Mouse (Mus musculus): Measurements from ENCODE around the gene Clip2. TPM values are rescaled to one million over a fixed set of nuclear protein-coding genes. Genes with fewer than 3 reads are reported as not detected.
A peak's percentile ranks its signal among the peaks of the same experiment; 100 is the strongest.

Gene Clip2
- polyA plus RNA-seq, 1 experiment from 2014 or later = 1.4 TPM

DNA sequence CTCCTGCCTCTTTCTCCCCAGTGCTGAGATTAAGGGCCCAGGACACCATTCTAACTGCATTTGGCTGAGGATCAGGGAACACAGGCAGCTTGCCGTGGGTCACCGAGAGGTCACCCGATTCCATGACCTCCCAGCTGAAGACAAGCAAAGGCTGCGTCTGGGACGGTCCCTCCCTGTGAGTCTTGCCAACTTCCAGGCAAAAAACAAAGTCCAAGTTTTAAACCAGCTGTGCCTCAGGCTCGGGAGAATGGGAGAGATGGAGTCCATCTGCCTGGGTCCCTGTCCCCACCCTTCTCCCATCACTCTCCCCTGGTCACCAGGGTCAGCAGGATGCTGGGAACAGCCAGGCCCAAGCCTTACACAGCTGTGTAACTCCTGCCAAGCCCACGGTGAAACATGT, 10.6 kb downstream of the Clip2 start:
- no peak overlapping the region for H3K4me2 ChIP-seq (ENCODE audit: low read depth, low read length)
- 42% methylated on average over 7 of the region's 7 CpGs for WGBS
- ATAC-seq (replicated peaks; ENCODE audit: extremely low read depth, insufficient read depth, low FRiP score) = 0 out of 2 replicates have a peak, but pooled peaks have one; percentile 12

DNA sequence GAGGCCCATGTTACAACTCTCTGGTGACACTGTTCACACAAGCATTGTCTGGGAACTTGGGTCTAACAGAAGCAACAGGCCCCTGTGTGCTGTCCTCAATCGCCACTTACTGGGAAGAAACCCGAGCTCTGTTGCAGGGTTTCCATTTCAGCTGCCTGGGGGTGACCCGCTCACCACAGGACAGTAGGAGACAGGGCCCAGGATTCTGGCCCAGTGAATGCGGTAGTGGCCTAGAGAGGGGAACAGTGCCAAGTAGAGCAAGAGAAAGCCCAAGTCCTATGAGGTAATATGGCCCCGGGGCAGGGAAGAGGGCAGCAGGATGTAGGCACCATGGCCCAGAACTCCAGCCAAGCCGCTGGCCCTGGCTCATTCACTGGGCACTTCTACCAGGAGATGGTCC, 11.4 kb downstream of the Clip2 start:
- H3K9ac ChIP-seq (ENCODE audit: low read length) = no peak overlapping the region

More for the DNA sequence above, 10.6 kb downstream of the Clip2 start:
- no peak overlapping the region for H3K9ac ChIP-seq (ENCODE audit: low read length)
- H3K27me3 ChIP-seq (ENCODE audit: control insufficient read depth, insufficient read depth, low read length) = no peaks in the 10 kb centered on the region
- no peaks in the 10 kb centered on the region for H3K36me3 ChIP-seq (ENCODE audit: control insufficient read depth, insufficient read depth)
- H3K9me3 ChIP-seq (replicated peaks; ENCODE audit: control insufficient read depth, low read length) = 0 out of 2 replicates have a peak, but pooled peaks cover 3% of the 10 kb centered on the region
- peaks cover 12% of the 10 kb centered on the region for H3K4me1 ChIP-seq (ENCODE audit: control insufficient read depth, insufficient read depth, low read length)
- peak overlapping the region; percentile 56 for H3K27ac ChIP-seq (ENCODE audit: low read length)
- no peak overlapping the region for H3K4me3 ChIP-seq (ENCODE audit: low read length)

DNA sequence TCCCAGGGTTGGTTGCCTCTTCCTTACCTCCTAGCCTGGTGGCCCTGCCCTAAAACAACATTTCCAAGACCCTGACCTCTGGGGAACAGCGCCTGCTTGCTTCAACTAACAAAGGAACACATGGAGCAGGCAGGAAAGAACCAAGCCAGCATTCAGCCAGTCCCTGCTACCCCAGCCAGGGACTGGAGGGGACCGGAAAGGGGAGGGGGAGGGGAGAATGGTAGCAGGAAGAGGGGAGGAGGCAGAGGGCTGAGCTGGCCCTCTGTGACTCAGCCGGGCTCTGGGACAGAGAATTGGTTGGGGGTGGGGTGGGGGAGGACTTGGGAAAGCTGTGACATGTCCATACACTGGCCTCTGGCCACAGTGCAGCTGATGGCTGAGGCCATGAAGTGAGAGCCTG, 12.3 kb downstream of the Clip2 start:
- H3K27ac ChIP-seq (ENCODE audit: low read length) = peak overlapping the region; percentile 91
- H3K9ac ChIP-seq (ENCODE audit: low read length) = 0 out of 2 replicates have a peak overlapping the region, but pooled peaks have one; percentile 2
- WGBS = 7% methylated on average over 3 of the region's 3 CpGs
- peaks cover 12% of the 10 kb centered on the region for H3K4me1 ChIP-seq (ENCODE audit: control insufficient read depth, insufficient read depth, low read length)
- H3K27me3 ChIP-seq (ENCODE audit: control insufficient read depth, insufficient read depth, low read length) = no peaks in the 10 kb centered on the region
- H3K4me2 ChIP-seq (ENCODE audit: low read depth, low read length) = peak overlapping the region; percentile 7; the same call in 1 of the 2 replicates
- H3K9me3 ChIP-seq (replicated peaks; ENCODE audit: control insufficient read depth, low read length) = 0 out of 2 replicates have a peak, but pooled peaks cover 3% of the 10 kb centered on the region
- H3K36me3 ChIP-seq (ENCODE audit: control insufficient read depth, insufficient read depth) = no peaks in the 10 kb centered on the region
- peak; percentile 94 for ATAC-seq (replicated peaks; ENCODE audit: extremely low read depth, insufficient read depth, low FRiP score)
- no peak overlapping the region for H3K4me3 ChIP-seq (ENCODE audit: low read length)

More for the DNA sequence above, 11.4 kb downstream of the Clip2 start:
- Histone ChIP-seq H3K27me3 (ENCODE audit: control insufficient read depth, insufficient read depth, low read length) (no peaks in the 10 kb centered on the region), H3K27ac (ENCODE audit: low read length) (peak overlapping the region; percentile 85), H3K4me3 (ENCODE audit: low read length) (no peak overlapping the region), H3K9me3 (replicated peaks; ENCODE audit: control insufficient read depth, low read length) (0 out of 2 replicates have a peak, but pooled peaks cover 3% of the 10 kb centered on the region), H3K4me1 (ENCODE audit: control insufficient read depth, insufficient read depth, low read length) (peaks cover 12% of the 10 kb centered on the region), H3K36me3 (ENCODE audit: control insufficient read depth, insufficient read depth) (no peaks in the 10 kb centered on the region), H3K4me2 (ENCODE audit: low read depth, low read length) (no peak overlapping the region)
- ATAC-seq (replicated peaks; ENCODE audit: extremely low read depth, insufficient read depth, low FRiP score) = no peak
- 75% methylated on average over 6 of the region's 6 CpGs for WGBS

GRCm38 (mm10) chr5:134536036-134536435, 16.2 kb downstream of the Clip2 start:
- Histone ChIP-seq H3K9ac (ENCODE audit: low read length) (no peak overlapping the region), H3K4me1 (ENCODE audit: control insufficient read depth, insufficient read depth, low read length) (peaks cover 9% of the 10 kb centered on the region), H3K4me3 (ENCODE audit: low read length) (no peak overlapping the region), H3K27me3 (ENCODE audit: control insufficient read depth, insufficient read depth, low read length) (no peaks in the 10 kb centered on the region), H3K4me2 (ENCODE audit: low read depth, low read length) (no peak overlapping the region), H3K9me3 (replicated peaks; ENCODE audit: control insufficient read depth, low read length) (0 out of 2 replicates have a peak, but pooled peaks cover 3% of the 10 kb centered on the region), H3K36me3 (ENCODE audit: control insufficient read depth, insufficient read depth) (peaks cover 11% of the 10 kb centered on the region; the same call in 1 of the 2 replicates), H3K27ac (ENCODE audit: low read length) (no peak overlapping the region)
- WGBS = 64% methylated on average over 6 of the region's 6 CpGs
- ATAC-seq (replicated peaks; ENCODE audit: extremely low read depth, insufficient read depth, low FRiP score) = no peak

GRCm38 (mm10) chr5:134532417-134532816, 19.8 kb downstream of the Clip2 start:
- Histone ChIP-seq H3K4me3 (ENCODE audit: low read length) (no peak overlapping the region), H3K27ac (ENCODE audit: low read length) (no peak overlapping the region), H3K4me1 (ENCODE audit: control insufficient read depth, insufficient read depth, low read length) (peaks cover 3% of the 10 kb centered on the region; the same call in 1 of the 2 replicates), H3K9me3 (replicated peaks; ENCODE audit: control insufficient read depth, low read length) (no peaks in the 10 kb centered on the region), H3K4me2 (ENCODE audit: low read depth, low read length) (no peak overlapping the region), H3K9ac (ENCODE audit: low read length) (no peak overlapping the region), H3K27me3 (ENCODE audit: control insufficient read depth, insufficient read depth, low read length) (no peaks in the 10 kb centered on the region), H3K36me3 (ENCODE audit: control insufficient read depth, insufficient read depth) (peaks cover 11% of the 10 kb centered on the region; the same call in 1 of the 2 replicates)
- 88% methylated on average over 6 of the region's 6 CpGs for WGBS
- no peak for ATAC-seq (replicated peaks; ENCODE audit: extremely low read depth, insufficient read depth, low FRiP score)

DNA sequence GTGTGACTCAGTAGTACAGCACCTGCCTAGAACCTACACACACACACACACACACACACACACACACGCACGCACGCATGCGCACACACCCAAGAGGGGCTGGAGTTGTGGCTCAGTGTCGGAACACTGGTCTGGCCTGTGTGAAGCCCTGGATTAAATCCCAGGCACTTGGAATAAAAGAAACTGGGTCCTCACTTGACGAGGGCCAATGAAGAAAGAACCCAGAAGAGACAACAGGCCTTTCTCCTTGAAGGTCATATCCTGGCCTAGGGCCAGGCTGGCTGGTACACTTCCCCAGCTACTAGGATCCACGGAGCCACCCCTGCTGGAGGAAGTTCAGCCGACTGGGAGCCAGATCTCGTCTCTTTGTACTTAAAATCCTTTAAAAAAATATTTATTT, 20.6 kb downstream of the Clip2 start:
- 71% methylated on average over 9 of the region's 9 CpGs for WGBS
- peaks cover 11% of the 10 kb centered on the region; the same call in 1 of the 2 replicates for H3K36me3 ChIP-seq (ENCODE audit: control insufficient read depth, insufficient read depth)
- peaks cover 3% of the 10 kb centered on the region; the same call in 1 of the 2 replicates for H3K4me1 ChIP-seq (ENCODE audit: control insufficient read depth, insufficient read depth, low read length)
- H3K9ac ChIP-seq (ENCODE audit: low read length) = no peak overlapping the region
- H3K27ac ChIP-seq (ENCODE audit: low read length) = no peak overlapping the region
- H3K4me2 ChIP-seq (ENCODE audit: low read depth, low read length) = no peak overlapping the region
- H3K9me3 ChIP-seq (replicated peaks; ENCODE audit: control insufficient read depth, low read length) = no peaks in the 10 kb centered on the region
- no peak overlapping the region for H3K4me3 ChIP-seq (ENCODE audit: low read length)
- no peak for ATAC-seq (replicated peaks; ENCODE audit: extremely low read depth, insufficient read depth, low FRiP score)
- H3K27me3 ChIP-seq (ENCODE audit: control insufficient read depth, insufficient read depth, low read length) = no peaks in the 10 kb centered on the region

DNA sequence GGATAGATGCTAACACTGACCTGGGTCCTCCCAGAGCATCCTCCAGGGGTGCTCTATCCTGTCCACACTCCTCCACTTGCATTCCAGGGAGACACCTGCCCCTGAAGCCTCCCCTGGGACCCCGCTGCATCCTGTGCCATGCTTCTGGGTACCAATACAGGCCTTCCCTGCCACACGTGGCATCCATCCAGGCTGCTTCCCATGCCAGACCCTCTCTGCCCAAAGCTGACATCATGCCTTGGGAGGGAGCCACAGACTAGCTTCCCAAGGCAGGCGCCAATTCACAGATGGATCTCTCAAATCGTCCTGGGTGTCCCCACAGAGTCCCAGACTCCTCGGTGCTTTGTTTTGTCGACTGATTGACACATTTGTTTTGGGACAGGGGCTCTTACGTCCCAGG, 21.4 kb downstream of the Clip2 start:
- Histone ChIP-seq H3K9me3 (replicated peaks; ENCODE audit: control insufficient read depth, low read length) (no peaks in the 10 kb centered on the region), H3K27ac (ENCODE audit: low read length) (no peak overlapping the region), H3K4me1 (ENCODE audit: control insufficient read depth, insufficient read depth, low read length) (peaks cover 3% of the 10 kb centered on the region; the same call in 1 of the 2 replicates), H3K36me3 (ENCODE audit: control insufficient read depth, insufficient read depth) (peaks cover 11% of the 10 kb centered on the region; the same call in 1 of the 2 replicates), H3K4me2 (ENCODE audit: low read depth, low read length) (no peak overlapping the region), H3K27me3 (ENCODE audit: control insufficient read depth, insufficient read depth, low read length) (no peaks in the 10 kb centered on the region), H3K9ac (ENCODE audit: low read length) (no peak overlapping the region), H3K4me3 (ENCODE audit: low read length) (no peak overlapping the region)
- no peak for ATAC-seq (replicated peaks; ENCODE audit: extremely low read depth, insufficient read depth, low FRiP score)
- 64% methylated on average over 7 of the region's 7 CpGs for WGBS

- WGBS = 31% methylated on average over 9 of the region's 9 CpGs
- Histone ChIP-seq H3K4me1 (ENCODE audit: control insufficient read depth, insufficient read depth, low read length) (peaks cover 3% of the 10 kb centered on the region; the same call in 1 of the 2 replicates), H3K9me3 (replicated peaks; ENCODE audit: control insufficient read depth, low read length) (no peaks in the 10 kb centered on the region), H3K36me3 (ENCODE audit: control insufficient read depth, insufficient read depth) (peaks cover 8% of the 10 kb centered on the region; the same call in 1 of the 2 replicates), H3K27me3 (ENCODE audit: control insufficient read depth, insufficient read depth, low read length) (no peaks in the 10 kb centered on the region), H3K4me3 (ENCODE audit: low read length) (no peak overlapping the region), H3K27ac (ENCODE audit: low read length) (no peak overlapping the region), H3K4me2 (ENCODE audit: low read depth, low read length) (no peak overlapping the region), H3K9ac (ENCODE audit: low read length) (no peak overlapping the region)
- ATAC-seq (replicated peaks; ENCODE audit: extremely low read depth, insufficient read depth, low FRiP score) = no peak; the same call in 1 of the 2 replicates
Observed at GRCm38 (mm10) chr5:134528488-134528887, 23.7 kb downstream of the Clip2 start.

DNA sequence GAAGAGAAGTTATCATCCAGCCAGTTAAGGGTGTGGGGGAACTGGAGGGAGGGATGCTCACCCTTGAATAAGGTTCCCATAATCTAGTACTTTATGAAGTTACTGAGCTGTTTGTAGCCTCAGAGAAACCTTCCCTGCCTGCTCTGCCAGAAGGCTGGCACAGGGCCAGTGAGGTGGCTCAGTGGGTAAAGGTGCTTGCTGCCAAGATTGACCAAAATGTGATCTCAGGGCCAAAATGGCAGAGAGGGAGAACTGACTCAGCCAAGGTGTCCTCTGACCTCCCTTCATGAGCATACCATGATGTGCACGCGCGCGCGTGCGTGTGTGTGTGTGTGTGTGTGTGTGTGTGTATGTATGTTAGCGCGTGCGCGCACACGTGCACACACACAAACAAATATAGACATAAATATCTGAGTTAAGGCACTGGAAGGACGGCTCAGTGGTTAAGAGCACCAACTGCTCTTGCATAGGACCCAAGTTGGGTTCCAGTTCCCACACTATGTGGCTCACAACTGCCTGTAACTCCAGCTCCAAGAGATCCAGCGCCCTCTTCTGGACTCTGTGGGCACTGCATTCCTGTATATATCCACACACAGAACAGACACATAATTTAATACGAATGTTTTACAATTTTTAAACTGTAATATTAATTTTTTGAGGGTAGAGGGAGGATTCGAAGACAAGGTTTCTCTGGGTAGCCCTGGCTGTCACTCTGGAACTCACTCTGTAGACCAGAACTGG, 26.1 kb downstream of the Clip2 start:
- no peak for ATAC-seq (replicated peaks; ENCODE audit: extremely low read depth, insufficient read depth, low FRiP score)
- 90% methylated on average over 15 of the region's 15 CpGs for WGBS
- Histone ChIP-seq H3K36me3 (ENCODE audit: control insufficient read depth, insufficient read depth) (0 out of 2 replicates have a peak, but pooled peaks cover 1% of the 10 kb centered on the region), H3K4me3 (ENCODE audit: low read length) (no peak overlapping the region), H3K27me3 (ENCODE audit: control insufficient read depth, insufficient read depth, low read length) (no peaks in the 10 kb centered on the region), H3K4me1 (ENCODE audit: control insufficient read depth, insufficient read depth, low read length) (peaks cover 3% of the 10 kb centered on the region; the same call in 1 of the 2 replicates), H3K4me2 (ENCODE audit: low read depth, low read length) (no peak overlapping the region), H3K27ac (ENCODE audit: low read length) (no peak overlapping the region), H3K9ac (ENCODE audit: low read length) (no peak overlapping the region), H3K9me3 (replicated peaks; ENCODE audit: control insufficient read depth, low read length) (no peaks in the 10 kb centered on the region)
